Mouse (Mus musculus): Measurements from ENCODE around the gene Sik3. TPM values are rescaled to one million over a fixed set of nuclear protein-coding genes. Genes with fewer than 3 reads are reported as not detected.

Gene Sik3
- polyA plus RNA-seq, 1 experiment: 32.0 TPM

DNA sequence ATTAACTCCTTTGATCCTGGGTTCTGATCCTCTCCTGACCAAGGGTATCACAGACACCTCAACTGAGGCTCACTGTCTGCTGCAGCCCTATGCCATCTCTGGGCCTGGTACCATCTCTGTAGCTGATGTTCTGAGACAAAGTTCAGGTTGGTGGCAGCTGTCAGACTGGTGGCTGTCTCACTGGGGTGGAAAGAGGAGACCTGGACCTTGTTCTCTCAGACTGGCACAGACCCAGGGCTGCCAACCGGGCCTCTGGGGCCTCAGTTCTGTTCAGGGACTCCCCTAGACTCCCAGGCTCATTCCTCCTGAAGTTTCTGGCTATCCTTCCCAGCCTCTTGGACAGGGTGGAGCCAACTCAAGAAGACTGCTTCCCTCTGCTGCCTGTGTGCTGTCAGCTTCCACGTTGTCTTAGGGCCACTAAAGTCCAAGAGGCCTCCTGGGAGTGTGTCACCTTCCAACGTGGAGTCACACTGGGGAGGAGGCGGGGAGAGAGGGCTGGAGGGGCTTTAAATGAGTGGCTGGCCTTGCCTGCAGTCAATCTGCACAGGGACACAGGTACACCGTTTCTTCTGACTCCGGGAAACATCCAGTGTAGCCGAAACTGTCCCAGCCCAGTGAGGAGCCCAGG lies 228.0 kb downstream of the Sik3 start, which contains the start of gene Apoa4:
Gene Apoa4 (plus strand): TSS at position 171 of the 628 bp plus-strand sequence.
- H3K79me2 ChIP-seq (ENCODE audit: control insufficient read depth, insufficient read depth): no peaks in the 10 kb centered on the region
- H3K4me3 ChIP-seq (ENCODE audit: insufficient read depth, poor library complexity, severe bottlenecking): no peak within 1 kb of the TSS
- H3K79me3 ChIP-seq (ENCODE audit: low read depth): no peaks in the 10 kb centered on the region
- H3K27me3 ChIP-seq (ENCODE audit: control insufficient read depth, insufficient read depth, insufficient read length): peaks cover 48% of the 10 kb centered on the region
- no peaks in the 10 kb centered on the region for H3K36me3 ChIP-seq (ENCODE audit: control insufficient read depth, insufficient read depth)
- no peak within 1 kb of the TSS for H3ac ChIP-seq (ENCODE audit: control insufficient read depth, insufficient read length, low read depth)
- TF ChIP-seq CTCF (IDR thresholded peaks at IDR 0.05; ENCODE audit: control insufficient read depth, insufficient read depth, insufficient read length) (no peak), MAX (IDR thresholded peaks at IDR 0.05) (no peak), MYOG (IDR thresholded peaks at IDR 0.05; ENCODE audit: control insufficient read depth, extremely low read depth, insufficient read length) (no peak), USF1 (IDR thresholded peaks at IDR 0.05; ENCODE audit: low read depth) (no peak), CEBPB (IDR thresholded peaks at IDR 0.05; ENCODE audit: low read depth) (no peak), MYOD1 (IDR thresholded peaks at IDR 0.05; ENCODE audit: control insufficient read depth, insufficient read length, low read depth) (no peak), FOSL1 (IDR thresholded peaks at IDR 0.05; ENCODE audit: insufficient read depth, low read length, poor library complexity, severe bottlenecking) (no peak)

DNA sequence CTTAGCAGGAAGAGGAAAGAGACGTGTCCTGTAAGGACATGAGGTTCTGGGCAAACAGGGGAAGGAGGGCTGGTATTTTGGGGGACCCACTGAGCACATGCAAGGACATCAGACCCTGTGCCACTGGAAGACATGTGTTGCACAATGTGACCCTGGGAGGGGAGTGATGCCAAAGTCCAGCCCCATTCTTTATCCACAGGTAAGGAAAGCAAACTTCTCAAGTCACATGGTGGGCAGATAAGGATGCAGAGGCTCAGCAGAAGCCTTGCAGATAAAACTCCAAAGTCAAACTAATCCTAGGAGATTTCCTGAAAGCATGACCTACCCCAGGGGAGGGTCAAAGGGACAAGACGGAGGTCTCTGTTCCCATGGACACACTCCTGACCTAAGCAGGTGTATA lies 229.2 kb downstream of the Sik3 start:
- TF ChIP-seq FOSL1 (IDR thresholded peaks at IDR 0.05; ENCODE audit: insufficient read depth, low read length, poor library complexity, severe bottlenecking): no peak
- TF ChIP-seq MYOD1 (IDR thresholded peaks at IDR 0.05; ENCODE audit: control insufficient read depth, insufficient read length, low read depth): no peak
- TF ChIP-seq CEBPB (IDR thresholded peaks at IDR 0.05; ENCODE audit: low read depth): no peak
- TF ChIP-seq MYOG (IDR thresholded peaks at IDR 0.05; ENCODE audit: control insufficient read depth, extremely low read depth, insufficient read length): no peak
- no peak for TF ChIP-seq MAX (IDR thresholded peaks at IDR 0.05)
- no peaks in the 10 kb centered on the region for H3K79me2 ChIP-seq (ENCODE audit: control insufficient read depth, insufficient read depth)
- H3K4me3 ChIP-seq (ENCODE audit: insufficient read depth, poor library complexity, severe bottlenecking): no peak overlapping the region
- peaks cover 44% of the 10 kb centered on the region for H3K27me3 ChIP-seq (ENCODE audit: control insufficient read depth, insufficient read depth, insufficient read length)
- H3ac ChIP-seq (ENCODE audit: control insufficient read depth, insufficient read length, low read depth): no peak overlapping the region
- H3K36me3 ChIP-seq (ENCODE audit: control insufficient read depth, insufficient read depth): no peaks in the 10 kb centered on the region
- H3K79me3 ChIP-seq (ENCODE audit: low read depth): no peaks in the 10 kb centered on the region

DNA sequence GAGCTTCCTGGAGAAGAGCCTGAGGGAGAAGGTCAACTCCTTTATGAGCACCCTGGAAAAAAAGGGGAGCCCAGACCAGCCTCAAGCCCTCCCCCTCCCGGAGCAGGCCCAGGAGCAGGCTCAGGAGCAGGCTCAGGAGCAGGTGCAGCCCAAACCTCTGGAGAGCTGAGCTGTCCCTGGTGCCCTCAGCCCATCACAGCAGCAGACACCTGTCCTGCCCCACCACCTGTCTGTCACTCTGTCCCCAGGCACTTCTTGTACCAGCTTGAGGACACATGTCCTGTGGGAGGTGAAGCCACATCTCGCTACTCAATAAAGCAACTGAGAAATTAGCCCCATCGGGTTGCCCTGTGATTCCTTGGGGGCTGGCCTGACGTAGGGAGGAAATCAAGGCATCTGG lies 230.5 kb downstream of the Sik3 start:
- Histone ChIP-seq H3K27me3 (ENCODE audit: control insufficient read depth, insufficient read depth, insufficient read length) (peaks cover 40% of the 10 kb centered on the region), H3K36me3 (ENCODE audit: control insufficient read depth, insufficient read depth) (no peaks in the 10 kb centered on the region), H3ac (ENCODE audit: control insufficient read depth, insufficient read length, low read depth) (no peak overlapping the region), H3K79me2 (ENCODE audit: control insufficient read depth, insufficient read depth) (no peaks in the 10 kb centered on the region), H3K79me3 (ENCODE audit: low read depth) (no peaks in the 10 kb centered on the region), H3K4me3 (ENCODE audit: insufficient read depth, poor library complexity, severe bottlenecking) (no peak overlapping the region)
- TF ChIP-seq MAX (IDR thresholded peaks at IDR 0.05): no peak
- TF ChIP-seq CTCF (IDR thresholded peaks at IDR 0.05; ENCODE audit: control insufficient read depth, insufficient read depth, insufficient read length): no peak
- TF ChIP-seq MYOG (IDR thresholded peaks at IDR 0.05; ENCODE audit: control insufficient read depth, extremely low read depth, insufficient read length): no peak
- no peak for TF ChIP-seq FOSL1 (IDR thresholded peaks at IDR 0.05; ENCODE audit: insufficient read depth, low read length, poor library complexity, severe bottlenecking)
- no peak for TF ChIP-seq MYOD1 (IDR thresholded peaks at IDR 0.05; ENCODE audit: control insufficient read depth, insufficient read length, low read depth)
- no peak for TF ChIP-seq CEBPB (IDR thresholded peaks at IDR 0.05; ENCODE audit: low read depth)
- no peak for TF ChIP-seq USF1 (IDR thresholded peaks at IDR 0.05; ENCODE audit: low read depth)

DNA sequence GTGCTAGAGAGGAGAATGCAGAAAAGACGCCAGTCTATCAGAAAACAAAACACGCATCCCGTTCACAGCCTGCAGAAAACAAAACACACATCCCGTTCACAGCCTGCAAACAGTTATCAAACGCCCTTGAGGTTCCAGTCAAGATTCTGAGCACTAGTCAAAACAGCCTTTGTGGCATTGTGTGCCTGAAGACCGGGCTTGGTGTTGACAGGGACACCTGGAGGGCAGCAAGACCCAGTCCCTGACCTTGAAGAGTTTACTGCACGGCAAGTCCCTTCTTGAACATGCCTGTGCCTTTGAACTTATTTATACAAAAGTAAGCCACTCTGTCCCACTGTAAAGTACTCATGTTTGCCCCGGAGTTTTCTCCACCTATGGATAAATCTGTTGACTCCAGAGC lies 231.0 kb downstream of the Sik3 start:
- Histone ChIP-seq H3K79me2 (ENCODE audit: control insufficient read depth, insufficient read depth) (no peaks in the 10 kb centered on the region), H3K4me3 (ENCODE audit: insufficient read depth, poor library complexity, severe bottlenecking) (no peak overlapping the region), H3K79me3 (ENCODE audit: low read depth) (no peaks in the 10 kb centered on the region), H3ac (ENCODE audit: control insufficient read depth, insufficient read length, low read depth) (no peak overlapping the region), H3K27me3 (ENCODE audit: control insufficient read depth, insufficient read depth, insufficient read length) (peaks cover 40% of the 10 kb centered on the region), H3K36me3 (ENCODE audit: control insufficient read depth, insufficient read depth) (no peaks in the 10 kb centered on the region)
- TF ChIP-seq USF1 (IDR thresholded peaks at IDR 0.05; ENCODE audit: low read depth): no peak
- no peak for TF ChIP-seq FOSL1 (IDR thresholded peaks at IDR 0.05; ENCODE audit: insufficient read depth, low read length, poor library complexity, severe bottlenecking)
- no peak for TF ChIP-seq MAX (IDR thresholded peaks at IDR 0.05)
- TF ChIP-seq CEBPB (IDR thresholded peaks at IDR 0.05; ENCODE audit: low read depth): no peak
- TF ChIP-seq MYOG (IDR thresholded peaks at IDR 0.05; ENCODE audit: control insufficient read depth, extremely low read depth, insufficient read length): no peak
- no peak for TF ChIP-seq MYOD1 (IDR thresholded peaks at IDR 0.05; ENCODE audit: control insufficient read depth, insufficient read length, low read depth)
- TF ChIP-seq CTCF (IDR thresholded peaks at IDR 0.05; ENCODE audit: control insufficient read depth, insufficient read depth, insufficient read length): no peak

DNA sequence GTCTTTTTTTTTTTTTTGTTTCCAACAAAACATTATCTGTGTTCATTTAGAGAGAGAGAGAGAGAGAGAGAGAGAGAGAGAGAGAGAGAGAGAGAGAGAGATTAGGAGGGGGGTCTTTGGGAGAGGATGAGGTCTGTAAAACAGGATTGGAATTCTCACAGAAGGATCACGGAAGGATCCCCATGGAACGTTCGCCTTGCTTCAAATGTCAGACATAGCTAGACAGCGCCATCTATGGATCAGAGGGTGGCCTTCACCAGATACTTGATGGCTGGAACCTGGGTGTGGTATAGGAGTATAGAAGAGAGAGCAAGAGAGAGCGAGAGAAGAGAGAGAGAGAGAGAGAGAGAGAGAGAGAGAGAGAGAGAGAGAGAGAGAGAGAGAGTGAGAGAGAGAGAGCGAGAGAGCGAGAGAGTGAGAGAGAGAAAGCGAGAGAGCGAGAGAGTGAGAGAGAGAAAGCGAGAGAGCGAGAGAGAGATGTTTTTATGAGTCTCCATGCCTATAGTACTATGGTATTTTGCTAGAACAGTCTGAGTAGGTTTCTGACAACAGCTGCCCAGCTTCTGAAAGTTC lies 234.2 kb downstream of the Sik3 start:
- Histone ChIP-seq H3K4me3 (ENCODE audit: insufficient read depth, poor library complexity, severe bottlenecking) (no peak overlapping the region), H3ac (ENCODE audit: control insufficient read depth, insufficient read length, low read depth) (no peak overlapping the region), H3K79me3 (ENCODE audit: low read depth) (no peaks in the 10 kb centered on the region), H3K27me3 (ENCODE audit: control insufficient read depth, insufficient read depth, insufficient read length) (peaks cover 26% of the 10 kb centered on the region), H3K36me3 (ENCODE audit: control insufficient read depth, insufficient read depth) (no peaks in the 10 kb centered on the region), H3K79me2 (ENCODE audit: control insufficient read depth, insufficient read depth) (no peaks in the 10 kb centered on the region)
- TF ChIP-seq CTCF (IDR thresholded peaks at IDR 0.05; ENCODE audit: control insufficient read depth, insufficient read depth, insufficient read length) (peak; percentile 60), FOSL1 (IDR thresholded peaks at IDR 0.05; ENCODE audit: insufficient read depth, low read length, poor library complexity, severe bottlenecking) (no peak), CEBPB (IDR thresholded peaks at IDR 0.05; ENCODE audit: low read depth) (no peak)

DNA sequence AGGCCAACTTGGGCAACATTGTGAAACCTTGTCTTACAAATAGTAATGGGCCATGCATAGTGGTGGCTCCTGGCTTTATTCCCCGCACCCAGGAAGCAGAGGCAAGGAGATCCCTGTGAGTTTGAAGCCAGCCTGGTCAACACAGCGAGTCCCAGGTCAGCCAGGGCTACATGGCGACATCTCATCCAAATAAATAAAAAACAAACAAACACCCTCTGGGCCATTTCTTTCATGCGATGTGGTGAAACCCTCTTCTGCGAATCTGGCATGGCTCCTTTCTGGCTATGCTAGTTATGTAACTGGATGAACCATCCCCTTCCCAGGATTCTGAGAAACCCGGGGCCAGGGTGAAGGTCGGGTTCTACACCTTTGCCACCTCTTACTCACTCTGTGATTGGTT lies 243.6 kb downstream of the Sik3 start:
- TF ChIP-seq MYOG (IDR thresholded peaks at IDR 0.05; ENCODE audit: control insufficient read depth, extremely low read depth, insufficient read length) (no peak), CEBPB (IDR thresholded peaks at IDR 0.05; ENCODE audit: low read depth) (no peak), USF1 (IDR thresholded peaks at IDR 0.05; ENCODE audit: low read depth) (no peak), MAX (IDR thresholded peaks at IDR 0.05) (no peak), CTCF (IDR thresholded peaks at IDR 0.05; ENCODE audit: control insufficient read depth, insufficient read depth, insufficient read length) (no peak), MYOD1 (IDR thresholded peaks at IDR 0.05; ENCODE audit: control insufficient read depth, insufficient read length, low read depth) (no peak), FOSL1 (IDR thresholded peaks at IDR 0.05; ENCODE audit: insufficient read depth, low read length, poor library complexity, severe bottlenecking) (no peak)
- no peaks in the 10 kb centered on the region for H3K79me2 ChIP-seq (ENCODE audit: control insufficient read depth, insufficient read depth)
- H3K36me3 ChIP-seq (ENCODE audit: control insufficient read depth, insufficient read depth): no peaks in the 10 kb centered on the region
- no peak overlapping the region for H3K4me3 ChIP-seq (ENCODE audit: insufficient read depth, poor library complexity, severe bottlenecking)
- no peak overlapping the region for H3ac ChIP-seq (ENCODE audit: control insufficient read depth, insufficient read length, low read depth)
- no peaks in the 10 kb centered on the region for H3K79me3 ChIP-seq (ENCODE audit: low read depth)
- peaks cover 26% of the 10 kb centered on the region for H3K27me3 ChIP-seq (ENCODE audit: control insufficient read depth, insufficient read depth, insufficient read length)
